Mouse (Mus musculus): ENCODE results near the gene Ccdc96.

DNA sequence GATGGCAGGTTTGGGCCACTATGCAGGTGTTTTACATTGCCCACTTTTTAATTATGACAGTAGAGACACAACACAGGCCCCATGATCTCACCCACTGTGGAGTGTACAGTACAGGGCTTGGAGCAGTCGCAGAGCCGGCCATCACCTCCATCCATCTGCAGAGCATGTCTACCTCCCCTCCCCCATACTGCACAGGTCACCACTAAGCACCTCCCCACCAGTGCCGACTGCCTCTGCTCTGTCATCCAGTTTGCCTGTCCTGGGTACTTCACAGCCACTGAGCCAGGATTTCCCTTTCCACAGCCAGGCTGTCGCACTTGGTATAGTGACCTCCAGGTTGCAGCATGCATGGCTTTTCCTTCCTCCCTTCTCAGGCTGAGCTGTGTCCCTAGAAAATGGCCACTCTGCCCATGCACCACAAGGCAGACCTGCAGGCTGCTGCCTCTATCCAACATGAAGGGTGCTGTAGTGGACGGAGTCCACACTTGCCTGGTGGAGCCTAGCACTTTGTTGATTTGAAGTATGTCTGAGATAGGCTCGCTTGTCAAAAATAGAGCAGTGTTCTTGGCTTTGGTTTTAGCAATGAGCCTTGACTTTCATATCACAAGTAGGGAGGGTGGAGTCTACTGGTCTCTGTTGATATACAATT lies 34.6 kb upstream of the Ccdc96 start:
- no peak for TF ChIP-seq POLR2A (IDR thresholded peaks at IDR 0.05; ENCODE audit: extremely low read depth, insufficient read depth, low read length)
- TF ChIP-seq CTCF (IDR thresholded peaks at IDR 0.05; ENCODE audit: low read depth, low read length), result no peak

Measured in liver, adult 2 months (tissue).